Mouse (Mus musculus): Measurements from ENCODE around the gene Smco4. TPM values are rescaled to one million over a fixed set of nuclear protein-coding genes. Genes with fewer than 3 reads are reported as not detected.
"Not testable (repeated sequence)": the region's sequence is repeated elsewhere in the genome, so short reads cannot be mapped to it uniquely, and the experiment has no call there.

Gene Smco4
- polyA plus RNA-seq, 1 experiment from 2014 or later: 7.5 TPM

GRCm38 (mm10) chr9:15490331-15491100 is 2.7 kb upstream of the Smco4 start:
- Histone ChIP-seq H3K4me3 (ENCODE audit: low read depth, low read length) (no peak overlapping the region), H3K4me2 (ENCODE audit: low read depth, severe bottlenecking) (no peak overlapping the region), H3K36me3 (ENCODE audit: control insufficient read depth, insufficient read depth, low read length) (no peaks in the 10 kb centered on the region), H3K4me1 (ENCODE audit: control insufficient read depth, insufficient read depth, low read length) (0 out of 2 replicates have a peak, but pooled peaks cover 3% of the 10 kb centered on the region), H3K9me3 (ENCODE audit: control insufficient read depth, low read length) (no peaks in the 10 kb centered on the region), H3K9ac (ENCODE audit: low read length) (no peak overlapping the region), H3K27me3 (ENCODE audit: control insufficient read depth, insufficient read depth, low read length) (no peaks in the 10 kb centered on the region), H3K27ac (replicated peaks; ENCODE audit: low read depth, low read length) (no peak overlapping the region)
- 85% methylated on average over 8 of the region's 8 CpGs for WGBS
- ATAC-seq (ENCODE audit: insufficient number of reproducible peaks, low FRiP score, low TSS enrichment, low read depth) (no peak), DNase-seq (ENCODE audit: low spot score) (no peak)

DNA sequence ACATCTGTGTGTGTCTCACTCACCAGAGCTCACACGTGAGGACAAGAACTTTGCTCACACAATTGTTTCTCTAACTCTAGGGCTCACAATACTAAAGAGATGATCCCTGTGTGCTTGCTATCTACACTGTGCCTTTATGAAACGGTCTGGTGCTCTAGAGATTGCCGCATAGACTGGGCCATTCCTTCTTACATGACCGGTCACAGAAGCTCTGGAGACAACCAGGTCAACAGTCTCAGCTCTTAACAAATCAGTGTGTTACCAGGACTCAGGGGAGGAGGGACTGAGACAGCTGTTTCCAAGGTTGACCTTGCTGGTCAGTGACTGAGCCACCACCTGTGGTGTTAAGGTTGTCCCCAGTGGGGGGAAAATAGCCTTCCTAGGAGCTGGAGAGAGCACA is 1.5 kb upstream of the Smco4 start:
- ATAC-seq (ENCODE audit: insufficient number of reproducible peaks, low FRiP score, low TSS enrichment, low read depth) (no peak), DNase-seq (ENCODE audit: low spot score) (no peak)
- Histone ChIP-seq H3K9me3 (ENCODE audit: control insufficient read depth, low read length) (no peaks in the 10 kb centered on the region), H3K4me2 (ENCODE audit: low read depth, severe bottlenecking) (no peak overlapping the region), H3K9ac (ENCODE audit: low read length) (no peak overlapping the region), H3K27me3 (ENCODE audit: control insufficient read depth, insufficient read depth, low read length) (no peaks in the 10 kb centered on the region), H3K27ac (replicated peaks; ENCODE audit: low read depth, low read length) (no peak overlapping the region), H3K4me1 (ENCODE audit: control insufficient read depth, insufficient read depth, low read length) (peaks cover 13% of the 10 kb centered on the region), H3K36me3 (ENCODE audit: control insufficient read depth, insufficient read depth, low read length) (no peaks in the 10 kb centered on the region), H3K4me3 (ENCODE audit: low read depth, low read length) (no peak overlapping the region)
- WGBS: 79% methylated on average over 4 of the region's 4 CpGs

DNA sequence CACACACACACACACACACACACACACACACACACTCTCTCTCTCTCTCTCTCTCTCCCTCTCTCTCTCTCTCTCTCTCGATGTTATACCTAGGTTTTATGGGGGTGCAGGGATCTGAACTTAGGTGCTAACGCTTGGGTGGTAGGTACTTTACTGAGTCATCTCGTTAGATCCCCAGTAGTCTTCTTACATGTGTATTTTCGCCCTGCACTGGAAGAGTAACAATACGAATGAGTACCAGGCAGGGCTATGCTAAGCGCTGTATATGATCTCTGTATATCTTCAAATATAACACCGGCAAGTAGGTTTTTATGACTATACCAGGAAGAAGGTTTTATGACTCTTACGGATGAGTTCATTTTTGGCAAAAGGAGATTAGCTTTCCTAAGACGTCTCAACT is 831 bp upstream of the Smco4 start:
- no peak overlapping the region for H3K9ac ChIP-seq (ENCODE audit: low read length)
- no peaks in the 10 kb centered on the region for H3K9me3 ChIP-seq (ENCODE audit: control insufficient read depth, low read length)
- no peak overlapping the region for H3K27ac ChIP-seq (replicated peaks; ENCODE audit: low read depth, low read length)
- H3K4me1 ChIP-seq (ENCODE audit: control insufficient read depth, insufficient read depth, low read length): peaks cover 16% of the 10 kb centered on the region
- no peaks in the 10 kb centered on the region for H3K36me3 ChIP-seq (ENCODE audit: control insufficient read depth, insufficient read depth, low read length)
- H3K4me3 ChIP-seq (ENCODE audit: low read depth, low read length): no peak overlapping the region
- DNase-seq (ENCODE audit: low spot score) (no peak), ATAC-seq (ENCODE audit: insufficient number of reproducible peaks, low FRiP score, low TSS enrichment, low read depth) (no peak)
- no peaks in the 10 kb centered on the region for H3K27me3 ChIP-seq (ENCODE audit: control insufficient read depth, insufficient read depth, low read length)
- no peak overlapping the region for H3K4me2 ChIP-seq (ENCODE audit: low read depth, severe bottlenecking)
- WGBS: 75% methylated on average over 9 of the region's 9 CpGs

GRCm38 (mm10) chr9:15493925-15494558 is 810 bp downstream of the Smco4 start:
- H3K4me1 ChIP-seq (ENCODE audit: control insufficient read depth, insufficient read depth, low read length): peaks cover 16% of the 10 kb centered on the region
- H3K9ac ChIP-seq (ENCODE audit: low read length): peak overlapping the region; percentile 88
- H3K27me3 ChIP-seq (ENCODE audit: control insufficient read depth, insufficient read depth, low read length): no peaks in the 10 kb centered on the region
- H3K9me3 ChIP-seq (ENCODE audit: control insufficient read depth, low read length): no peaks in the 10 kb centered on the region
- H3K36me3 ChIP-seq (ENCODE audit: control insufficient read depth, insufficient read depth, low read length): no peaks in the 10 kb centered on the region
- WGBS: 3% methylated on average over 35 of the region's 37 CpGs
- DNase-seq (ENCODE audit: low spot score): peak; percentile 78
- peak overlapping the region; percentile 71 for H3K4me3 ChIP-seq (ENCODE audit: low read depth, low read length)
- H3K4me2 ChIP-seq (ENCODE audit: low read depth, severe bottlenecking): peak overlapping the region; percentile 87
- 0 out of 2 replicates have a peak overlapping the region, but pooled peaks have one; percentile 36 for H3K27ac ChIP-seq (replicated peaks; ENCODE audit: low read depth, low read length)
- ATAC-seq (ENCODE audit: insufficient number of reproducible peaks, low FRiP score, low TSS enrichment, low read depth): peak; percentile 76; the same call in 1 of the 2 replicates

- 90% methylated on average over 2 of the region's 2 CpGs for WGBS
- not testable (repeated sequence) for H3K9ac ChIP-seq (ENCODE audit: low read length); H3K4me3 ChIP-seq (ENCODE audit: low read depth, low read length); H3K9me3 ChIP-seq (ENCODE audit: control insufficient read depth, low read length); ATAC-seq (ENCODE audit: insufficient number of reproducible peaks, low FRiP score, low TSS enrichment, low read depth); H3K4me2 ChIP-seq (ENCODE audit: low read depth, severe bottlenecking); DNase-seq (ENCODE audit: low spot score); H3K27ac ChIP-seq (replicated peaks; ENCODE audit: low read depth, low read length); H3K27me3 ChIP-seq (ENCODE audit: control insufficient read depth, insufficient read depth, low read length); H3K36me3 ChIP-seq (ENCODE audit: control insufficient read depth, insufficient read depth, low read length)
- peaks cover 19% of the 10 kb centered on the region for H3K4me1 ChIP-seq (ENCODE audit: control insufficient read depth, insufficient read depth, low read length)
Observed at GRCm38 (mm10) chr9:15495281-15495680, 2.0 kb downstream of the Smco4 start.

- H3K27me3 ChIP-seq (ENCODE audit: control insufficient read depth, insufficient read depth, low read length): no peaks in the 10 kb centered on the region
- H3K9me3 ChIP-seq (ENCODE audit: control insufficient read depth, low read length): no peaks in the 10 kb centered on the region
- H3K4me2 ChIP-seq (ENCODE audit: low read depth, severe bottlenecking): no peak overlapping the region
- ATAC-seq (ENCODE audit: insufficient number of reproducible peaks, low FRiP score, low TSS enrichment, low read depth): no peak
- no peak overlapping the region for H3K27ac ChIP-seq (replicated peaks; ENCODE audit: low read depth, low read length)
- no peak overlapping the region for H3K4me3 ChIP-seq (ENCODE audit: low read depth, low read length)
- no peaks in the 10 kb centered on the region for H3K36me3 ChIP-seq (ENCODE audit: control insufficient read depth, insufficient read depth, low read length)
- H3K9ac ChIP-seq (ENCODE audit: low read length): no peak overlapping the region
- 28% methylated on average over 8 of the region's 8 CpGs for WGBS
- peaks cover 21% of the 10 kb centered on the region for H3K4me1 ChIP-seq (ENCODE audit: control insufficient read depth, insufficient read depth, low read length)
- DNase-seq (ENCODE audit: low spot score): peak; percentile 35
Observed at GRCm38 (mm10) chr9:15495921-15496577, 2.8 kb downstream of the Smco4 start.

DNA sequence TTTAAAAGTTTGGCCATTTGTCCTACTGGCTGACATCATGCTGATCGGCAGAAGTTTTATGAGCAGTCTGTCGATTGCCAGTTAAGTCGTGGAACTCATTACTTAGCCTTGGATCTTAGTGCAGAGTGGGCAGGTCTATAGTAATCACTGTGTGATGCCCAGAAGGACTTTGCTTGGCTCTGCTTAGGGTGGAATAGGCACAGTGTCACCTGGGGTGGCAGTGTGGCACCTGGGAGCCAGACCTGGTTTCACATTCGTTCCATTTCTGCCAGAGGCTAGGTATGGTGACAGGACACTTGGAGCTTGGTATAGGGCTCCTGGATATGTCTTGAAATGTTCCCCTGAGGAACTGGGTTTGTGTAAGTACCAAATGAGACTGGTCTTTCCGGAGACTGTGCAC is 6.8 kb downstream of the Smco4 start:
- WGBS: 54% methylated on average over 5 of the region's 5 CpGs
- no peak for DNase-seq (ENCODE audit: low spot score)
- no peaks in the 10 kb centered on the region for H3K36me3 ChIP-seq (ENCODE audit: control insufficient read depth, insufficient read depth, low read length)
- no peak overlapping the region for H3K27ac ChIP-seq (replicated peaks; ENCODE audit: low read depth, low read length)
- H3K9me3 ChIP-seq (ENCODE audit: control insufficient read depth, low read length): no peaks in the 10 kb centered on the region
- H3K9ac ChIP-seq (ENCODE audit: low read length): no peak overlapping the region
- H3K27me3 ChIP-seq (ENCODE audit: control insufficient read depth, insufficient read depth, low read length): no peaks in the 10 kb centered on the region
- H3K4me1 ChIP-seq (ENCODE audit: control insufficient read depth, insufficient read depth, low read length): peaks cover 26% of the 10 kb centered on the region
- no peak for ATAC-seq (ENCODE audit: insufficient number of reproducible peaks, low FRiP score, low TSS enrichment, low read depth)
- H3K4me3 ChIP-seq (ENCODE audit: low read depth, low read length): no peak overlapping the region
- H3K4me2 ChIP-seq (ENCODE audit: low read depth, severe bottlenecking): no peak overlapping the region

DNA sequence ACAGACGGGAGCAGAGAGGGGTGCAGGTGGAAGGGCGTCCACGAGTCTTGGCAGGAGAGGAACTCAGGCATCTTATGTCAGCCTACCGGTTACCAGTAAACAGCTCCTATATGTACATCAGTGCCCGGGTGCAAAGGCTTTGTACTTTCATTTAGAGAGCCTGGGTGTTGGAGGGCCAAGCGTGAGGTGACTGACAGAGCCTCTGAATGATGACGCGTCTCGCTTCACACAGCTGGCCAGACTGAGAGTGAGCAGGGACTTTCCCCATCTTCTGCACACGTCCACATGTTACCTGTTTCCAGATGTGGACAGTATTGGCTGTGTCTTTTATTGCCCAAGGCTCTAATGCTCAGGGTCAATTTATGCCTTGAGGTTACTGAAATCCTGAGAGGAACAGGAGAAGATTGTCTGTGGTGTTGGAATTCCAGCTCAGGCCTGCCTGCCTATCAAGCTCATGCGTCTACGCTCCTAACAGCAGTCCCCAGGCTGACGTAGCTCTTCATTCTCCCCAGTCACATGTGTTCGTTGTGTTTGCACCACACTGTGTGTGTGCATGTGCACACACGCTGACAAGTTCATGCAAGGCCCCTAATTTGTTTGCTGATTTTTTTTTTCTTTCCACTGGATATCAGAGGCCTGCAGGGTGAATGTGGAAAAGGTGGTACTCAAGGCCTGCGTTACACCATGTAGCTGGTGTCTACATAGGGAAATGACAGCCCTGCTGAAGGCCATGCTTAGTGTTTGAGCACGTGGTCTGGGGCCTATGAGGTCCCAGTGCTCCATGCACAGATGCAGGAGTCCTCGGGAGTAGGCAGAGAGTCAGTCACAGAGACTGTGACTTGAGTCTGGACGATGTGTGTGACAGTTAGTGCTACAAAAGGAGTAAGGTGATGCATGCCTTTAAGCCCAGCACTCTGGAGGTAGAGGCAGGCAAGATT is 8.4 kb downstream of the Smco4 start:
- Histone ChIP-seq H3K27me3 (ENCODE audit: control insufficient read depth, insufficient read depth, low read length) (no peaks in the 10 kb centered on the region), H3K36me3 (ENCODE audit: control insufficient read depth, insufficient read depth, low read length) (no peaks in the 10 kb centered on the region), H3K9me3 (ENCODE audit: control insufficient read depth, low read length) (no peaks in the 10 kb centered on the region), H3K4me1 (ENCODE audit: control insufficient read depth, insufficient read depth, low read length) (peaks cover 17% of the 10 kb centered on the region), H3K27ac (replicated peaks; ENCODE audit: low read depth, low read length) (no peak overlapping the region), H3K4me3 (ENCODE audit: low read depth, low read length) (no peak overlapping the region), H3K4me2 (ENCODE audit: low read depth, severe bottlenecking) (no peak overlapping the region), H3K9ac (ENCODE audit: low read length) (no peak overlapping the region)
- no peak for DNase-seq (ENCODE audit: low spot score)
- 63% methylated on average over 19 of the region's 19 CpGs for WGBS
- 0 out of 2 replicates have a peak, but pooled peaks have one; percentile 17 for ATAC-seq (ENCODE audit: insufficient number of reproducible peaks, low FRiP score, low TSS enrichment, low read depth)

Measured in limb, embryonic 11.5 days (tissue).